Mouse (Mus musculus) erythroblast, embryonic 14.5 days (primary cell): ENCODE data around the gene Spn.

ENCODE experiments used
- GATA1 ChIP-seq: IDR thresholded peaks from 2 replicates; pipeline ENCODE4 v1.6.1; 2012; ENCODE audit warnings: low read length, inconsistent platforms, mixed read lengths
- TAL1 ChIP-seq: IDR thresholded peaks from 3 replicates; pipeline ENCODE4 v1.6.1; 2012; ENCODE audit warnings: low read length, inconsistent platforms, mixed read lengths

DNA sequence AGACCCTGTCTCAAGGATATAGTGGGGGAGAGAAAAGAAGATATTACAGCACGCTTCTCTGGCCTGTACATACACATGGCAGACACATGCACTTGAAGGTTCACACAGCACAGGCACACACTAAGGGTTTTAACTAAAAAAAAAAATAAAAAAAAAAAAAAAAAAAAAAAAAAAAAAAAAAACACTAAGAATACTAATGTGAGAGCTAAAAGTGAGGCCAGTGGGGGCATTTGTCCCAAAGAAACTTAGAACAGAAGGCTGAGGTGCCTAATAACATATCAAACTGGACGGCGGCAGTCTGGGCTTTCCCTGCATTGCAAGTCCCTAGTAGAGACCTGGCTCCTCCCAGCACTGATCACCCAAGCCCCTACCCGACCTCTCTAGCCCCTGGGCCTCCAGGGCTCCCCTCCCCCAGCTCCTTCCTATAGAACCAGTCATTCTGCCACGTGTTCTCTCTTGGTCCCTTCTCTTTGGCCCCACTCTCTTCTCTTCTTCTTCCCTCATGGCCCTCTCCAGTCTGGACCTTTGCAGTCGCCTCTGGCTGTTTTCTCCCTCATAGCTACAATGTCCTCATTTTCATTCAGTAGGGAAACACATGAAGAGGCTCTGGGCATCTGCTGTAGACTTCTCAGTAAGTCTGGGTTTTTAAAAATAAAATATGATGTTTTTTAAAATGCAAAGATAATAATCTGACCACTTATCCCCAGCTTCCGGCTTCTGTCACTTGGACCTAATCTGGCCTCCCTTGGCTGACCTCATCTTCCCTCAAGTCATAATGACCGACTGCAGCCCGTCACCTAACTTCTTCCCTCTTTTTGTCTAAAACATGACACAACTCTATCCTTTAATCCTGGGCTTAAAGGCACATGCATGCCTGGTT, 8.0 kb upstream of the Spn start:
- TF ChIP-seq GATA1 (no peak), TAL1 (no peak)
